13 mouse cellular contexts compared by ENCODE assay signal in the genomic region with DNA sequence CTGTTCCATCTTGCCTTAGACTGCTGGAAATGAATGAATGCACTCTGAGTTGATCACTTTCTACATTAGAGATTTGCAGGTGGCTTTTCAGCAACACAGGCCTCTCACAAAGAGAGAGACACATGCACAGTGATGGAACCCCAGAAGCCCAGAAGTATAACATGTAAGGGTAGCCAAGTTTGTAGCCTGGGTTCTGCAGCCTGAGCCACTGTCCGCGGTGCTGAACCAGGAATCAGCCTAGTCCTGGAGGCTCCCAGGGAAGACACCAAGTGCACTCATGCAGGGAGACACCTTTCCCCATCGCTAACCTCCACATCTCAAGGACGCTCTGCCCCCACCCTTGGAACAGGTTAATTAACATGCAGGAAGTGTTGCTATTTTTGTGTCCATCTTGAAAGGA.
A peak's percentile ranks its signal among the peaks of the same experiment; 100 is the strongest.
DNase-seq lines count a peak whose midpoint lies in the region; ATAC-seq and TF ChIP-seq lines count a peak whose summit lies in the region.
"Had no signal": no experiment of that assay in that cellular context is flagged by ENCODE, and none has a peak within 500 bp of the region (broad histone marks: within the 10 kb centered on the region; RNA-seq: fewer than 3 reads in every experiment).

No protein-coding gene starts in this region.

- no peak for TF ChIP-seq POLR2A in MEL (IDR thresholded peaks at IDR 0.05; ENCODE audit: control insufficient read depth in 1 of 2, insufficient read depth in 1 of 2, low read depth in 1 of 2, low read length in 2 of 2, poor library complexity in 1 of 2)

- H3K27ac ChIP-seq in liver, embryonic 11.5 days (ENCODE audit: low read depth, low read length), result no peak overlapping the region
- H3K27ac ChIP-seq in liver, postnatal 0 days (ENCODE audit: low read depth), result no peak overlapping the region
- H3K27ac ChIP-seq in MEL (ENCODE audit: control insufficient read depth, low read depth, low read length), result no peak overlapping the region
- H3K27ac ChIP-seq in embryonic facial prominence, embryonic 10.5 days (replicated peaks), result no peak overlapping the region
- H3K27ac ChIP-seq: forebrain, embryonic 10.5 days; liver, embryonic 15.5 days had no signal

- WGBS in liver, embryonic 11.5 days, result 30% methylated on average over 4 of the region's 4 CpGs
- WGBS in liver, postnatal 0 days (ENCODE audit: insufficient replicate concordance), result 29% methylated on average over 4 of the region's 4 CpGs
- WGBS in embryonic facial prominence, embryonic 10.5 days, result 19% methylated on average over 4 of the region's 4 CpGs

- no peak for TF ChIP-seq RAD21 in MEL (IDR thresholded peaks at IDR 0.05; ENCODE audit: low read depth, low read length)

- no peak overlapping the region for H3K4me3 ChIP-seq in liver, embryonic 11.5 days (ENCODE audit: low read depth, low read length)
- H3K4me3 ChIP-seq in liver, postnatal 0 days (ENCODE audit: low read depth, low read length), result no peak overlapping the region
- no peak overlapping the region for H3K4me3 ChIP-seq in MEL (ENCODE audit: control insufficient read depth in 1 of 2, insufficient read depth in 1 of 2, low read depth in 2 of 2, low read length in 2 of 2)
- no peak overlapping the region for H3K4me3 ChIP-seq in embryonic facial prominence, embryonic 10.5 days
- H3K4me3 ChIP-seq: forebrain, embryonic 10.5 days; liver, embryonic 15.5 days; megakaryocyte, embryonic 14.5 days had no signal

- no peaks in the 10 kb centered on the region for H3K4me1 ChIP-seq in liver, embryonic 11.5 days (replicated peaks; ENCODE audit: control insufficient read depth, insufficient read depth, low read length)
- no peaks in the 10 kb centered on the region for H3K4me1 ChIP-seq in liver, postnatal 0 days (ENCODE audit: insufficient read depth)
- H3K4me1 ChIP-seq in MEL (ENCODE audit: control insufficient read depth in 1 of 2, insufficient read depth in 2 of 2, low read length in 2 of 2), result no peaks in the 10 kb centered on the region
- no peaks in the 10 kb centered on the region for H3K4me1 ChIP-seq in embryonic facial prominence, embryonic 10.5 days
- H3K4me1 ChIP-seq: liver, embryonic 15.5 days; megakaryocyte, embryonic 14.5 days had no signal

- TF ChIP-seq CTCF in liver, postnatal 0 days (IDR thresholded peaks at IDR 0.05; ENCODE audit: low read depth), result no peak
- no peak for TF ChIP-seq CTCF in MEL (IDR thresholded peaks at IDR 0.05 in 2 of 3, conservative IDR thresholded peaks at IDR 0.05 in 1 of 3; ENCODE audit: control insufficient read depth in 1 of 3, insufficient read depth in 1 of 3, low read depth in 2 of 3, low read length in 3 of 3, poor library complexity in 1 of 3, severe bottlenecking in 1 of 3)

- H3K4me2 ChIP-seq in liver, embryonic 11.5 days, result no peak overlapping the region
- H3K4me2 ChIP-seq in liver, postnatal 0 days (ENCODE audit: low read depth, low read length), result no peak overlapping the region
- H3K4me2 ChIP-seq: liver, embryonic 15.5 days had no signal

- peak; percentile 67 for DNase-seq in heart, adult 11 months
- no peak for DNase-seq in heart, adult 8-10 months (ENCODE audit: low spot score)
- peak; percentile 36 for DNase-seq in liver, embryonic 11.5 days (ENCODE audit: low spot score)
- no peak for DNase-seq in liver, postnatal 0 days
- peak; percentile 3 for DNase-seq in MEL (ENCODE audit: low read depth, low spot score)
- DNase-seq in embryonic facial prominence, embryonic 10.5 days (ENCODE audit: low spot score), result peak; percentile 62
- DNase-seq in layer of hippocampus, adult 11-12 months (ENCODE audit: low spot score), result no peak
- DNase-seq in spleen, adult 18-20 months, result no peak
- DNase-seq: gastrocnemius, postnatal 14 days; right cerebral cortex, postnatal 4 days had no signal

- no peaks in the 10 kb centered on the region for H3K9me3 ChIP-seq in liver, embryonic 11.5 days (ENCODE audit: control insufficient read depth, low read length)
- no peaks in the 10 kb centered on the region for H3K9me3 ChIP-seq in liver, postnatal 0 days (ENCODE audit: low read length)
- H3K9me3 ChIP-seq in MEL (replicated peaks; ENCODE audit: insufficient read depth, low read length), result no peaks in the 10 kb centered on the region
- no peaks in the 10 kb centered on the region for H3K9me3 ChIP-seq in embryonic facial prominence, embryonic 10.5 days
- H3K9me3 ChIP-seq: forebrain, embryonic 10.5 days; liver, embryonic 15.5 days had no signal

- TF ChIP-seq EP300 in liver, postnatal 0 days (IDR thresholded peaks at IDR 0.05; ENCODE audit: low read depth), result no peak
- no peak for TF ChIP-seq EP300 in MEL (IDR thresholded peaks at IDR 0.05; ENCODE audit: low read depth in 1 of 2, low read length in 2 of 2)

- no peak for ATAC-seq in liver, embryonic 11.5 days (replicated peaks; ENCODE audit: low FRiP score)
- no peak for ATAC-seq in liver, postnatal 0 days

- no peaks in the 10 kb centered on the region for H3K27me3 ChIP-seq in liver, embryonic 11.5 days (replicated peaks; ENCODE audit: control insufficient read depth, insufficient read depth, low read length)
- no peaks in the 10 kb centered on the region for H3K27me3 ChIP-seq in liver, postnatal 0 days (ENCODE audit: insufficient read depth, low read length)
- no peaks in the 10 kb centered on the region for H3K27me3 ChIP-seq in MEL (ENCODE audit: control insufficient read depth in 1 of 2, insufficient read depth in 2 of 2, low read length in 2 of 2)
- no peaks in the 10 kb centered on the region for H3K27me3 ChIP-seq in embryonic facial prominence, embryonic 10.5 days (replicated peaks; ENCODE audit: low read depth, poor library complexity, severe bottlenecking)
- H3K27me3 ChIP-seq: liver, embryonic 15.5 days; megakaryocyte, embryonic 14.5 days had no signal

- no peaks in the 10 kb centered on the region for H3K79me2 ChIP-seq in MEL (ENCODE audit: control insufficient read depth, insufficient read depth, low read length, poor library complexity)

- no peak overlapping the region for H3K9ac ChIP-seq in liver, embryonic 11.5 days (ENCODE audit: low read depth, low read length)
- H3K9ac ChIP-seq in liver, postnatal 0 days (replicated peaks), result no peak overlapping the region
- H3K9ac ChIP-seq in MEL (ENCODE audit: control insufficient read depth, low read depth, low read length, poor library complexity, severe bottlenecking), result no peak overlapping the region
- H3K9ac ChIP-seq: liver, embryonic 15.5 days had no signal

- H3K36me3 ChIP-seq in liver, embryonic 11.5 days (ENCODE audit: control insufficient read depth, insufficient read depth, low read length), result no peaks in the 10 kb centered on the region
- H3K36me3 ChIP-seq in liver, postnatal 0 days (replicated peaks; ENCODE audit: insufficient read depth, low read length), result no peaks in the 10 kb centered on the region
- H3K36me3 ChIP-seq in MEL (ENCODE audit: control insufficient read depth in 1 of 2, insufficient read depth in 2 of 2, low read length in 2 of 2), result no peaks in the 10 kb centered on the region
- no peaks in the 10 kb centered on the region for H3K36me3 ChIP-seq in embryonic facial prominence, embryonic 10.5 days (replicated peaks)
- H3K36me3 ChIP-seq: forebrain, embryonic 10.5 days; liver, embryonic 15.5 days had no signal

TF ChIP-seq in MEL, 35 proteins besides CTCF, POLR2A, EP300 and RAD21:
- TF ChIP-seq NRF1 (IDR thresholded peaks at IDR 0.05; ENCODE audit: insufficient read depth, low read depth, low read length, poor library complexity, severe bottlenecking), result no peak
- no peak for TF ChIP-seq SMC3 (IDR thresholded peaks at IDR 0.05; ENCODE audit: low read depth, low read length)
- no peak for TF ChIP-seq BHLHE40 (IDR thresholded peaks at IDR 0.05; ENCODE audit: borderline replicate concordance, low read depth, low read length)
- no peak for TF ChIP-seq UBTF (IDR thresholded peaks at IDR 0.05; ENCODE audit: borderline replicate concordance, insufficient read depth, low read depth, low read length)
- no peak for TF ChIP-seq TAL1 (IDR thresholded peaks at IDR 0.05; ENCODE audit: low read length)
- TF ChIP-seq ZNF384 (IDR thresholded peaks at IDR 0.05; ENCODE audit: low read depth, low read length), result no peak
- no peak for TF ChIP-seq MAX (IDR thresholded peaks at IDR 0.05; ENCODE audit: low read length)
- TF ChIP-seq MYB (IDR thresholded peaks at IDR 0.05; ENCODE audit: low read depth, low read length), result no peak
- no peak for TF ChIP-seq ELF1 (IDR thresholded peaks at IDR 0.05; ENCODE audit: low read depth, low read length)
- TF ChIP-seq GATA1 (IDR thresholded peaks at IDR 0.05; ENCODE audit: low read depth, low read length), result no peak
- TF ChIP-seq TBP (IDR thresholded peaks at IDR 0.05; ENCODE audit: low read depth, low read length), result no peak
- TF ChIP-seq MAZ (IDR thresholded peaks at IDR 0.05; ENCODE audit: low read depth, low read length), result no peak
- no peak for TF ChIP-seq POLR2AphosphoS5 (IDR thresholded peaks at IDR 0.05; ENCODE audit: borderline replicate concordance, low read depth, low read length)
- TF ChIP-seq USF2 (IDR thresholded peaks at IDR 0.05; ENCODE audit: borderline replicate concordance in 1 of 2, insufficient read depth in 1 of 2, low read depth in 1 of 2, low read length in 2 of 2), result no peak
- no peak for TF ChIP-seq KAT2A (conservative IDR thresholded peaks at IDR 0.05; ENCODE audit: low read depth, low read length)
- no peak for TF ChIP-seq ZC3H11A (IDR thresholded peaks at IDR 0.05; ENCODE audit: low read depth, low read length)
- TF ChIP-seq MAFK (IDR thresholded peaks at IDR 0.05; ENCODE audit: borderline replicate concordance, low read depth, low read length), result no peak

Comparison
In these comparisons a context has a peak if more than half of its experiments do, and no peak if none do; other contexts are left out.
1. DNase-seq: peak in heart, adult 11 months (single experiment), liver, embryonic 11.5 days (single experiment), MEL (single experiment) and embryonic facial prominence, embryonic 10.5 days (single experiment); none in heart, adult 8-10 months (single experiment), liver, postnatal 0 days (single experiment), layer of hippocampus, adult 11-12 months (single experiment) and spleen, adult 18-20 months (0 of 2).